15 mouse cellular contexts compared by ENCODE assay signal in the genomic region with DNA sequence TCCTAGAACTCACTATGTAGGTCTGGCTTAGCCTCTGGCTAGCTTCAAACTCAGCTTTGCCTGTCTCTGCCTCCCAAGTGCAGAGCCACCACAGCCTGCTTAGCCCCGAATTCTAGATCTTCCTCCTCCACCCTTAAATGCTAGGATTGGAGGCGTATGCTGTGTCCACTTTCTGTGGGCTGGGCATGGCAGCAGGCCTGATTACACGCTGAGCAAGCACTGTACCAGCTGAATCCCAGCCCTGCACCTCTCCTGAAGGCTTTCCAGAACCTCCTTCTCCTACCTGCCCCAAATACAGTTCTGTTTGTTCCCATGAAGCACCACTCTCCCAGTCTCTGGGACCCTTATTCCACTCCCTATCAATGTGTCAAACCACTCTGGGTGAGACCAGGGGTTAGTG.
"Had no signal": no experiment of that assay in that cellular context is flagged by ENCODE, and none has a peak within 500 bp of the region (broad histone marks: within the 10 kb centered on the region; RNA-seq: fewer than 3 reads in every experiment).

No protein-coding gene starts in this region.

- H3K9ac ChIP-seq: neural tube, embryonic 13.5 days; neural tube, embryonic 15.5 days; stomach, embryonic 15.5 days had no signal

- H3K27me3 ChIP-seq: neural tube, embryonic 13.5 days; neural tube, embryonic 15.5 days; stomach, embryonic 15.5 days had no signal

- H3K4me3 ChIP-seq: neural tube, embryonic 13.5 days; neural tube, embryonic 15.5 days; stomach, embryonic 15.5 days had no signal

- H3K4me1 ChIP-seq: neural tube, embryonic 13.5 days; neural tube, embryonic 15.5 days; stomach, embryonic 15.5 days had no signal

- H3K9me3 ChIP-seq: neural tube, embryonic 13.5 days; neural tube, embryonic 15.5 days; stomach, embryonic 15.5 days had no signal

- H3K4me2 ChIP-seq: neural tube, embryonic 13.5 days; neural tube, embryonic 15.5 days; stomach, embryonic 15.5 days had no signal

- H3K27ac ChIP-seq: neural tube, embryonic 13.5 days; neural tube, embryonic 15.5 days; stomach, embryonic 15.5 days; stomach, postnatal 0 days had no signal

- DNase-seq: retina, postnatal 1 day; right cerebral cortex, postnatal 14 days; right cerebral cortex, postnatal 25 days; right cerebral cortex, postnatal 4 days; spleen, adult 18-20 months; thymus, adult 18-20 months; thymus, adult 2 months; thymus, postnatal 14 days; thymus, postnatal 25 days; thymus, postnatal 36 days; thymus, postnatal 4 days had no signal
